Mouse (Mus musculus) hindbrain, embryonic 15.5 days (tissue): Measurements from ENCODE around the gene Cdkal1. TPM values are rescaled to one million over a fixed set of nuclear protein-coding genes. Genes with fewer than 3 reads are reported as not detected.

Experiments
- ATAC-seq: fragments of 200-750 bp; cut with Nextera tagmentation; 2 replicates; pipeline ENCODE4 v1.8.0; 2017; ENCODE audit warnings: low read depth, moderate number of reproducible peaks, moderate TSS enrichment; ENCODE audit not compliant: low FRiP score
- H3K27ac ChIP-seq: fragments of 300-500 bp; sonication (generic); replicated peaks from 2 replicates; pipeline ENCODE4 v1.5.1; 2015; ENCODE audit warnings: mild to moderate bottlenecking, inconsistent platforms
- H3K27me3 ChIP-seq: fragments of 300-500 bp; sonication (generic); 2 replicates; pipeline ENCODE4 v1.6.1; 2015; ENCODE audit warnings: control low read depth, inconsistent platforms
- H3K36me3 ChIP-seq: fragments of 300-500 bp; sonication (generic); 2 replicates; pipeline ENCODE4 v1.6.1; 2015; ENCODE audit warnings: control low read depth, inconsistent platforms
- H3K4me1 ChIP-seq: fragments of 300-500 bp; sonication (generic); replicated peaks from 2 replicates; pipeline ENCODE4 v1.6.1; 2015; ENCODE audit warnings: control low read depth, inconsistent platforms
- H3K4me2 ChIP-seq: fragments of 300-500 bp; sonication (generic); 2 replicates; pipeline ENCODE4 v1.6.1; 2015; ENCODE audit warnings: moderate library complexity, mild to moderate bottlenecking, inconsistent platforms
- H3K4me3 ChIP-seq: fragments of 300-500 bp; sonication (generic); 2 replicates; pipeline ENCODE4 v1.5.1; 2015; ENCODE audit warnings: mild to moderate bottlenecking, inconsistent platforms
- H3K9ac ChIP-seq: fragments of 300-500 bp; sonication (generic); 2 replicates; pipeline ENCODE4 v1.6.1; 2015; ENCODE audit warnings: inconsistent platforms
- H3K9me3 ChIP-seq: fragments of 300-500 bp; sonication (generic); 2 replicates; pipeline ENCODE4 v1.6.1; 2016; ENCODE audit warnings: control low read depth, inconsistent platforms
- WGBS: fragments of 180-500 bp; shearing (Covaris S2); methylation state at CpG from one replicate; pipeline ENCODE4 v1.1.7; 2015; 5-methylcytosine and 5-hydroxymethylcytosine counted together
- polyA plus RNA-seq: library from polyadenylated mRNA; unstranded; fragments of >200 nt; fragmentation: Nextera tagmentation; extraction: Ambion mirVana; gene quantifications from 2 replicates; pipeline ENCODE4 v1.2.1, GENCODE M21; 2015

Gene Cdkal1
- polyA plus RNA-seq, 1 experiment from 2014 or later: 20.2 TPM

DNA sequence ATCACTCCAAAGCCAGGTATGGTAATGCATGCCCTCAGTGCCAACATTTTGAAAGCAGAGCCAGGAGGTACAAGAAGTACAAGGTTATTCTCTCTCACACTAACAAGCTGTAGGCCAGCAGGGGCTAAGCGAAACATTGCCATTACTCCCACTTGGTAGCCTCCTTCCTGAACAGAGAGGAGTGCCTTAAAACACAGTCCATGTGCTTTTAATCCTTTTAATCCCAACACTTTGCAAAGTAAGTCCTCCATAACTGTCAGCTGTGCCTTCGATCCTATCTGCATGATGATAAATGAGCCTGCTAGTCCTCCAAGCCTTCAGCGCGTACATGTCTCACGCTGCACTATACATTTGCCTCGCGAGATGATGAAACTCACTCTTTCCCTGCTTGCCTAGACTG lies 234.6 kb downstream of the Cdkal1 start:
- WGBS: 53% methylated on average over 7 of the region's 7 CpGs
- Histone ChIP-seq H3K36me3 (no peaks in the 10 kb centered on the region), H3K9ac (no peak overlapping the region), H3K27ac (no peak overlapping the region), H3K4me1 (peaks cover 9% of the 10 kb centered on the region; the same call in 1 of the 2 replicates), H3K9me3 (no peaks in the 10 kb centered on the region), H3K4me2 (no peak overlapping the region), H3K27me3 (no peaks in the 10 kb centered on the region), H3K4me3 (no peak overlapping the region)
- 0 out of 2 replicates have a peak, but pooled peaks have one; percentile 30 for ATAC-seq

DNA sequence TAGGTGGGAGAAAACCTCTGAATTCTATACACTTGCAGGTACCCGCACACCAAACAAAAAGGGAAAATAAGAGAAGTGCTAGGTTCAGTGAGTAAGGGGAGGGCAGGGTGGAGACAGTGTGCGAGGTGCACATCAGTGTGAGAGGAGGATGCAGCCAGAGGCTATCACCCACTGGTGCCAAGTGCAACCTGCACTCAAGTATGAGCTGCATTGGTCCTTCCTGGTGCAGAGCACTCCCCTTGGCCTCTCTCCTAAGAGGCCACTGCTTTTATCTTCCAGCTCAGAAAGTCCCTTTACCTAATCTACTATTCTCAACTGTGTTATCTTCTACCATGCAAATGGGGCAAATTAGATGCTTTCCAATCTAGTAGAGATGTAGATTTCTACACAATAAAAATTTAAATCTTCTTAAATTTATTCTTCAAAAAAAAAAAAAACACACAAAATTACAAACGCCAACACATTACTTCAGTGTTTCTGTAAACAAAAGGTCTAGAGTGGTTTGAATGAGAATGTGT lies 238.8 kb downstream of the Cdkal1 start:
- Histone ChIP-seq H3K27ac (no peak overlapping the region), H3K9me3 (no peaks in the 10 kb centered on the region), H3K27me3 (no peaks in the 10 kb centered on the region), H3K4me1 (peaks cover 7% of the 10 kb centered on the region), H3K4me3 (no peak overlapping the region), H3K4me2 (no peak overlapping the region), H3K9ac (no peak overlapping the region), H3K36me3 (no peaks in the 10 kb centered on the region)
- no peak for ATAC-seq
- WGBS: 91% methylated on average over 3 of the region's 3 CpGs

DNA sequence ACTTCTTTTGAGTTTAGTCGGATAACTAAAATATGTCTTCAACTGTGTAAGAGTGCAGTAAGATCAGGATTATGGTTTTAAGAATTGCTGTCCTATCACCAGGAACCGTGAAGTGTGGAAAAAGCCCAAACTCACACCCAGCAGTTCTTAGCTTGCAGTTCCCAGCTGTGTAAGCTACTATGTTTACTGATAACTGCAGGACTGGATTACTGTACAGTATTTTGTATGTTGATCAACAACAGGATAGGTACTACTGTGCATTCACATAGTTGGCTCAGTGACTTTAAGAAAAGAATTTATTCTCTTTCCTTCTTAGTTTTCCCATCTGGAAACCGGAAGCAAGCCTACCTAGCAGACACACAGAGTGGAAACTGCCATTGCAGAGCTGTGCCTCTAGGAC lies 239.5 kb downstream of the Cdkal1 start:
- Histone ChIP-seq H3K4me1 (peaks cover 6% of the 10 kb centered on the region), H3K9me3 (no peaks in the 10 kb centered on the region), H3K27me3 (no peaks in the 10 kb centered on the region), H3K4me3 (no peak overlapping the region), H3K27ac (no peak overlapping the region), H3K4me2 (no peak overlapping the region), H3K36me3 (no peaks in the 10 kb centered on the region), H3K9ac (no peak overlapping the region)
- ATAC-seq: no peak
- WGBS: 90% methylated on average over 3 of the region's 3 CpGs

DNA sequence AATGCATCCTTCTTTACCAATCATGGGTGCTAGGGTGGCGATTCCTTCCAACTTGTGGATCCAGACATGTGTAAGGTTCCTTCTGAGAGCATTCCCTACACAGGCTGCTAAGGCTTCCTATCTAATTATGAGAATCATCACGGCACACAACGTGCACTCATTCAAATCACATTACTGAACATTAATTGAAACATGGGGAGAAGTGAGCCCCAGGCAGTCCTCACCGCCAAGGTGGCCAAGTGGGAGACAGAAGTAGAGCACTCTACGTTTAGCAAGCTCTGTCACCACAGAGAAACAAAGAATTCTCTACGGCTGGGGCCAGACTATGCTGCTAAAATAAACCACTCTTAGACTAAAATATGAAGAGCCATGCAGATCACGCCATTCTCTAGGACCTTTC lies 240.4 kb downstream of the Cdkal1 start:
- H3K9ac ChIP-seq: no peak overlapping the region
- peaks cover 13% of the 10 kb centered on the region for H3K4me1 ChIP-seq
- no peak overlapping the region for H3K4me3 ChIP-seq
- H3K4me2 ChIP-seq: no peak overlapping the region
- no peaks in the 10 kb centered on the region for H3K9me3 ChIP-seq
- WGBS: 61% methylated on average over 7 of the region's 7 CpGs
- H3K27me3 ChIP-seq: no peaks in the 10 kb centered on the region
- no peaks in the 10 kb centered on the region for H3K36me3 ChIP-seq
- ATAC-seq: no peak
- no peak overlapping the region for H3K27ac ChIP-seq

DNA sequence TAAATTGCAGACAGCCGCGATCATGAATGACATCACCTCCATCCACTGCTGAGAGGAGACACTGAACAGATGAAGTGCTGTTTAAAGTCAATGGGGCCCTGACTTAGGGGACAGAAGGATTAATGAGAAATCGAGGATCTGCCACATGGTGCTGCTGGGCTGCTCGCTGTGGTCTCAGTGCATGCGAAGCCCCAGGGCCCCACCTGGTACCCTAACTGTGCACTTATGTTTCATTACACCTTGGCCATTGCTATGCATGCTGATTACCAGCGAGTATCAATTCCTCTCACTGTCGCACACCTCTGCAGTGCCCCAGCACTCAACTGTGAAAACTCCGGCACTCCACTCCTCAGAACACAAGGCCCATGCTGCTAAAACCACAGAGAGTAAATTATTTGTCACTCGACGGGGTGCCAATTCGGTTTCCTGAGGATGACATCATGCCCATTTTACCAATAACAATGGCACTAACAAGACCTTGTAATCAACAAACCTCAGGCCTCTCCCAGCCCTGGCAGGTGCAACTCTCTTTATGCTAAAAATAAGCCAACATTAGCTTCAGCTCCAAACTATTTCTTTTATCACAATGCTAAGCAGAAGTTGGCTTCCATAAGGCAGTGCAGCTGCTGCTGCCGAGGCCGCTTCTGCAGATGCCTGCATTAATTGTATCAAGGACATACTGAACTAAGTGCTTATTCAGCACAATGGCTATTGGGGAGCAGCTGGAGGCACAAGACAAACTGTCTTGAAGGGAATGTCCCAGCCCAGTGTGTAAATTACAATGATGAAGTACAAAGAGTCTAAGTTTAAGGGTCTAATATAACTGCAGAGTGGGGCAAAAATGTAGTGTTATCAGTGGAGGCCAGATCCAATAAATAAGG lies 245.2 kb downstream of the Cdkal1 start:
- no peaks in the 10 kb centered on the region for H3K9me3 ChIP-seq
- no peak overlapping the region for H3K4me3 ChIP-seq
- peak; percentile 77 for ATAC-seq
- no peaks in the 10 kb centered on the region for H3K27me3 ChIP-seq
- H3K27ac ChIP-seq: peak overlapping the region; percentile 58
- H3K36me3 ChIP-seq: no peaks in the 10 kb centered on the region
- 14% methylated on average over 13 of the region's 13 CpGs for WGBS
- H3K4me1 ChIP-seq: peaks cover 22% of the 10 kb centered on the region
- H3K9ac ChIP-seq: no peak overlapping the region
- no peak overlapping the region for H3K4me2 ChIP-seq

DNA sequence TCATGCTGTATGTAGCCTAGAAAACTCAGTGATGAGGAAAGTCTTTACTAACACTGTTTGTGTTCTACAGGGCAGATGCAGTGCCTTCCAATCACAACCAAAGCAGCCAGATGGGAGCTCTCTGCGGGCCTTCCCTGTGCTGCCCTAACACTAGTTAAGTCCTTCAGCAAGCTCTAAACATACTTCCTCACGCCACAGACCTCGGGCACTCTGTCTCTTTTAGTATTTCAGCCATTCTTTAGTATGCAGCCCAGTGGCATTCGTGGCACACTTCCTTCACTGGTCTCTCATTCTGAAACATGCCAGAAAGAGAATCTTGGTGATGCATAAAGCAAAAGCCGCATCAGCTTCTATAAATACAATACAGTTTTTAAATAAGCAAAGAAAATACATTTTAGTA lies 246.0 kb downstream of the Cdkal1 start:
- Histone ChIP-seq H3K4me2 (no peak overlapping the region), H3K4me3 (no peak overlapping the region), H3K27ac (peak overlapping the region; percentile 27; the same call in 1 of the 2 replicates), H3K36me3 (no peaks in the 10 kb centered on the region), H3K4me1 (peaks cover 22% of the 10 kb centered on the region), H3K27me3 (no peaks in the 10 kb centered on the region), H3K9me3 (no peaks in the 10 kb centered on the region), H3K9ac (no peak overlapping the region)
- ATAC-seq: no peak
- WGBS: 52% methylated on average over 5 of the region's 5 CpGs

DNA sequence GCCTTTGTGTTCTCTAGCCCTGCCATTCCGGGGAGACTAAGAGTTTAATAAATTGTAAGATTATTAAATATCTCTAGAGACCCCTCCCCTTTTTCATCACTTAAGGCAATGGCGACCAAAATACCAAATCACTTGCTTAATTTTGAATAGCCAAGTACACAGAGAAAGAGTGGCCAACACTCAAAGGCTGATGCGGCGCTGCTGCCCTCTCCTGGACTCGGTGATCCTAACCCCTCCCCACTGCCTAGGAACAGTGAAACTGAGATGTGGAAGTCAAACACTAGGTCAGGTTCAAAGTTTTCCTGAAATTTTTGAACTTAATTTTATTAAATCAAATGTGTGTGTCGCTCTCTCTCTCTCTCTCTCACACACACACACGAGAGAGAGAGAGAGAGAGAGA lies 251.2 kb downstream of the Cdkal1 start:
- Histone ChIP-seq H3K4me1 (0 out of 2 replicates have a peak, but pooled peaks cover 2% of the 10 kb centered on the region), H3K36me3 (no peaks in the 10 kb centered on the region), H3K4me2 (no peak overlapping the region), H3K9ac (no peak overlapping the region), H3K27me3 (no peaks in the 10 kb centered on the region), H3K4me3 (no peak overlapping the region), H3K27ac (0 out of 2 replicates have a peak overlapping the region, but pooled peaks have one; percentile 42), H3K9me3 (no peaks in the 10 kb centered on the region)
- ATAC-seq: peak; percentile 89
- WGBS: 26% methylated on average over 6 of the region's 7 CpGs

DNA sequence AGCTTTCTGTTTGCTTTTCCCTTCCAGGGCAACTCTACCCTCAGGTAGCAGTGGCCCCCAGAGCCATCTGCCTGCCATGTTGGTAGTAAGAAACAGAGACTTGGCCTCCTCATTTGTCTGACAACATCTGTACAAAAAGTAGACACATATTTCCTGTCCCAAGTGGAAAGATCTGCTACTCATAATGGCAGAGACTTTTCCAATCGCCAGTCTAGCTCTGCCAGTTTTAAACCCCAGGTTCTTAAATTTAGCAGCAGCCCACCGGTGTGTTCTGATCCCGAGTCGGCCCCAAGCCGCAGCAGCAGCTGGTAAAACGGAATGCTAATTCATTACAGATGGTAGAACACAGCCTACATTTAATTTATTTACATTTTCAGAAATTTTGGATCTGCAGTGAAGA lies 251.9 kb downstream of the Cdkal1 start:
- H3K36me3 ChIP-seq: no peaks in the 10 kb centered on the region
- ATAC-seq: no peak
- WGBS: 50% methylated on average over 6 of the region's 6 CpGs
- H3K4me1 ChIP-seq: no peaks in the 10 kb centered on the region
- no peak overlapping the region for H3K4me2 ChIP-seq
- no peak overlapping the region for H3K4me3 ChIP-seq
- no peak overlapping the region for H3K9ac ChIP-seq
- H3K9me3 ChIP-seq: no peaks in the 10 kb centered on the region
- H3K27me3 ChIP-seq: no peaks in the 10 kb centered on the region
- no peak overlapping the region for H3K27ac ChIP-seq

DNA sequence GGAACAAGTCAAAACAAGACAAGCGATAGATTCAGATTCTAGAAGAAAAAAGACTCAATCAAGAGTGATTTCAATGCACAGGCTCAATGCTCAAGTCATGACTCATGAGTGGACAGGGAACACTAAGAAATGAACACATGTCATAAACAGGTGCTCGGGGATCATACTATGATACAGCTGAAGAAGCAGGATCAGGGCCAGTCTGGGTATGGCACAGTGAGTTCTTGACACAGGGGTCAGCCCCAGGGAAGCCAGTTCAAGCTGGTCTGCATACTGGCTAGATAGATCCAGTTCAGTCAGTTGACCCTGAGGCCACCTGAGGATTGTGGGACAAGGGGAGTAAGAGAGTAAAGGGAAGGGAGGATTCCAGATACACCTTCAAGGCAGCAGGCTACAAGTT lies 254.4 kb downstream of the Cdkal1 start:
- no peak overlapping the region for H3K9ac ChIP-seq
- no peaks in the 10 kb centered on the region for H3K9me3 ChIP-seq
- WGBS: 96% methylated on average over 2 of the region's 2 CpGs
- no peak overlapping the region for H3K4me2 ChIP-seq
- no peaks in the 10 kb centered on the region for H3K27me3 ChIP-seq
- no peaks in the 10 kb centered on the region for H3K4me1 ChIP-seq
- H3K27ac ChIP-seq: no peak overlapping the region
- no peak overlapping the region for H3K4me3 ChIP-seq
- no peak for ATAC-seq
- no peaks in the 10 kb centered on the region for H3K36me3 ChIP-seq

DNA sequence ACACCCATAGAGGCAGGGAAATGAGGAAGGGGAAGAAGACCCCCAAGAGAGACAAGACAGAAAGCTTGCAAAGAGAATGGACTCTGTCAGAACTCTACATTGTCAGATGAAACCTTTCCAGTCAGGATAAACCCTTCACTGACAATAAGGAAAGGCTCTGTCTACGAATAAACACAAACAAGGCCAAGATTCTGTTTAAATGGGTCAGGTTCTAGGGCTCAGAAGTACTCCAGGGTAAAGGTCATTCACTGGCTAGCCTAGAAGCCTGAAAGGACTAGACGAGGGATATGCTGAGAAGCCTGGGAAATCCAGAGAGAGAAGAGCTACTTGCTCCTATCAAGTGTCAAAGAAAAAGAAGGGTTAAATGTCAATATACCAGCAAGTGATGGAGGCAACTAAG lies 255.8 kb downstream of the Cdkal1 start:
- Histone ChIP-seq H3K27me3 (no peaks in the 10 kb centered on the region), H3K4me1 (no peaks in the 10 kb centered on the region), H3K27ac (no peak overlapping the region), H3K4me3 (no peak overlapping the region), H3K9ac (no peak overlapping the region), H3K9me3 (no peaks in the 10 kb centered on the region), H3K36me3 (no peaks in the 10 kb centered on the region), H3K4me2 (no peak overlapping the region)
- no peak for ATAC-seq
- 69% methylated on average over 2 of the region's 2 CpGs for WGBS

DNA sequence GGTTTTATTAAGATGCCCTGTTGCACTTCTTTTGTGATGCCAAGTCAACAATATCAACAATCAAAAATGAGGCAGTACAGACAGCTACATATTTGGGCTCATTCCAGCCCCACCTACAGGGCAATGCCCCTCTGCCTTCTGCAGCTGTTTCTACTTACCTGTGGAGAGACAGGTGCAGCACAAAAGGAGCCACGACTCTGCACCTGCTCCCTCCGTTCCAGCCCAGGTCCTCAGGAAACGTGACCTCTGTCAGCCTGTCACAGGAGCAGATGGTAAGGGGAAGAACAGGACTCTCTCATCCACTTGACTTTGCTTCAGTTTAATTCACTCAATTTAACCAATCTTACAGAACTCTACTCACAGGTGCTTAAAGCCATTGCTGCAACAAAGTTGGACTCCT lies 258.7 kb downstream of the Cdkal1 start:
- H3K4me3 ChIP-seq: no peak overlapping the region
- ATAC-seq: 0 out of 2 replicates have a peak, but pooled peaks have one; percentile 45
- no peaks in the 10 kb centered on the region for H3K4me1 ChIP-seq
- no peaks in the 10 kb centered on the region for H3K27me3 ChIP-seq
- no peaks in the 10 kb centered on the region; the same call in 1 of the 2 replicates for H3K36me3 ChIP-seq
- no peak overlapping the region for H3K4me2 ChIP-seq
- no peak overlapping the region for H3K27ac ChIP-seq
- 55% methylated on average over 3 of the region's 3 CpGs for WGBS
- peaks cover 4% of the 10 kb centered on the region; the same call in 1 of the 2 replicates for H3K9me3 ChIP-seq
- H3K9ac ChIP-seq: no peak overlapping the region

DNA sequence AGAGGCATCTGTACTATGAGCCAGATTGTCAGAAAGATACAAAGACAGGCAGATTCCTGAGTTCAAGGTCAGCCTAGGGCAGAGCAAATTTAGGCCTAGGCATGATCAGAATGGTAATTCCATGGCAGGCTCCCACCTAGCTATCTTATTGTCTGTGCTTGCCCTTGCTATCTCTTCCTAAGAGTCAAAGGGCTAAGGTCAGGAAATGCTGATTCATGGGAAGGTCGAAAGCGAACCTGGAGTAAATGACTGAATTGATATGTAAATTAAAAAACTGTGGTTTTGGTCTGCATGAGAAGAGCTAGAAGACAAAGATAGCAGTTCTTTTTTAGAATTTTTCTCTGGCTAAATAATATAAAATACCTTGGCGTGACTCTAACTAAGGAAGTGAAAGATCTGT lies 262.4 kb downstream of the Cdkal1 start:
- H3K9me3 ChIP-seq: peaks cover 4% of the 10 kb centered on the region; the same call in 1 of the 2 replicates
- WGBS: 95% methylated on average over 3 of the region's 3 CpGs

More for the DNA sequence above, 262.4 kb downstream of the Cdkal1 start:
- no peak for ATAC-seq
- Histone ChIP-seq H3K27me3 (no peaks in the 10 kb centered on the region), H3K4me2 (no peak overlapping the region), H3K4me3 (no peak overlapping the region), H3K27ac (no peak overlapping the region), H3K4me1 (no peaks in the 10 kb centered on the region; the same call in 1 of the 2 replicates), H3K36me3 (no peaks in the 10 kb centered on the region; the same call in 1 of the 2 replicates), H3K9ac (no peak overlapping the region)
